Mouse (Mus musculus): Measurements from ENCODE around the gene Cavin2.

GRCm38 (mm10) chr1:51265118-51265800 lies 23.7 kb upstream of the Cavin2 start:
- TF ChIP-seq CTCF (IDR thresholded peaks at IDR 0.05) (no peak), EP300 (IDR thresholded peaks at IDR 0.05) (peak; percentile 92)
